Mouse (Mus musculus) C2C12 (cell line): ENCODE results near the gene Abhd17b.

Experiments used
- CEBPB ChIP-seq: IDR thresholded peaks from one replicate; pipeline ENCODE4 v1.6.1; 2011; ENCODE audit warnings: low read depth, mild to moderate bottlenecking, control low read depth, moderate library complexity
- CTCF ChIP-seq: IDR thresholded peaks from one replicate; pipeline ENCODE4 v1.5.1; 2011; ENCODE audit not compliant: control insufficient read depth, insufficient read depth, insufficient read length
- MYOD1 ChIP-seq: IDR thresholded peaks from one replicate; pipeline ENCODE4 v1.6.1; 2011; ENCODE audit warnings: low read depth; ENCODE audit not compliant: control insufficient read depth, insufficient read length
- MYOG ChIP-seq: IDR thresholded peaks from one replicate; pipeline ENCODE4 v1.6.1; 2011; ENCODE audit not compliant: control insufficient read depth, insufficient read length; ENCODE audit errors: extremely low read depth
- USF1 ChIP-seq: IDR thresholded peaks from one replicate; pipeline ENCODE4 v1.6.1; 2011; ENCODE audit warnings: low read depth, mild to moderate bottlenecking, control low read depth, moderate library complexity

DNA sequence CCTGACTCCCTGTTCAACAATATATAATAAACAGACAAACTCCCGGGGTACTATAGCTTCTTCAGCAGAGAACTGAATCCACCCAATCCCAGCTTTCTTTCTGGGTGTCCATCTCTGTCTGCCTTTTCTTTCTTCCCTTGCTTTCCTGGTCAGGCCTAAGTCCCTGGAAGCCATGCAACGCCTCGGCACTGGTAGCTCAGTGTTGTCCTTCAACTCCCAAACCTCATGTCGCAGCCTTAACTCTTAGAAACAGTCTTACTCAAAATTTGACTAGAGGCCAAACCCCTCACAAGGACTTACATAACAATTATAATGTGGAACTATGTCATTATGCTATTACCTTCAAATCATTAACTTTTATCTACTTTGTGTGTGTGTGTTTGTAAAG is 28.8 kb upstream of the Abhd17b start:
- TF ChIP-seq CTCF (no peak), USF1 (no peak), MYOD1 (no peak), MYOG (no peak), CEBPB (no peak)
